Mouse (Mus musculus): ENCODE data around the gene Alkbh4.

Gene Alkbh4

DNA sequence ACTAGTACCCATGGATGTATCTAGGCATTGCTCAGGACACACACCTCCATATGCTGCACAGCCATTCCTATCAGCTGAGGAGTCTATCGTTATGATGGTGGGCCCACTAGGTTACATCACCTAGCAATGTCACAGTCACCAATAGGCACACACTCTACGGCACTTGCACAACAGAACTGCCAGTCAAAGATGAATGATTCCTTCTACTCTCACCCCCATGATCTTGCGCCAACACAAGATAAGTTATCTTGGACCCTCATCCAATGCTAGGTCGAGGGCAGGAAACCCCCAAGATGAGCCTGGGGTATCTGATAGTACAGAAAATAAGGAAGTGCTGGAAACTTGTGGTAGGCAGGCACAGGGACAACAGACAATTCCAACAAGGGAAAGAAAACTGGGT, 46.9 kb downstream of the Alkbh4 start:
- DNase-seq = no peak

DNA sequence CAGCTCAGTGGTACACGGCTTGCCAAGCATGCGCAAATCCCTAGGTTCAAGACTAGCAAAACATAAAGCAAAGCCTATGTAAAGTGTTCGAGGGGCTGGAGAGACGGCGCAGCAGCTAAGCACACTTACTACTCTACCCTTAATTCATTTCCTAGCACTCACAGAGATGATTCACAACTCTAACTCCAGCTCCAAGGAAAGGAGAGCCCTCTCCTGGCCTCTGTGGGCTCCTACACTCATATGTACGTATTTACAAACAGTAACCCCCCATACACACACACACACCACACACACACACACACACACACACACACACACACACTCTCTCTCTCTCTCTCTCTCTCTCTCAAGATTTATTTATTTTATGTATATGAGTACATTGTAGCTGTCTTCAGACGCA, 47.8 kb downstream of the Alkbh4 start:
- DNase-seq = no peak

DNA sequence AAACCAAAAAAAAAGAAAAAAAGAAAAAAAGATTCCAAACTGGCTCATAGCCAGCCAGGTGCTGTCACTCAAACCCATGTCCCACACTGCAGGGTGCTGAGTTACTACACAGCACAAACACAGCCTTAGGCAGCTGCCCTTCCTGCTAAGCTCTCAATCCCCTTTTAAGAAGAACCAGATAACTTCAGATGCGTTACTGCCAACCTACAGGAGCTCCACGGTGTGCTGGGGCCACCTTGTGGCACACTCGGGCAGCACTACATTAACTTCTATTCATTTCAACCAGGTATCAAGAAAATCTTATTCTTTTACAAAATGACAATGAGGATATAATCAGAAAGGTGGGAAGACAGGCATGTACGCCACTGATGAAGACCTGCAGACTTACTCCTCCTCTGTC, 50.8 kb downstream of the Alkbh4 start:
- DNase-seq = no peak
